Mouse (Mus musculus): ENCODE data around the gene AL732309.1. TPM values are rescaled to one million over a fixed set of nuclear protein-coding genes. Genes with fewer than 3 reads are reported as not detected.

The AL732309.1 gene
- polyA plus RNA-seq, 1 experiment from 2014 or later, result 10.2 TPM

DNA sequence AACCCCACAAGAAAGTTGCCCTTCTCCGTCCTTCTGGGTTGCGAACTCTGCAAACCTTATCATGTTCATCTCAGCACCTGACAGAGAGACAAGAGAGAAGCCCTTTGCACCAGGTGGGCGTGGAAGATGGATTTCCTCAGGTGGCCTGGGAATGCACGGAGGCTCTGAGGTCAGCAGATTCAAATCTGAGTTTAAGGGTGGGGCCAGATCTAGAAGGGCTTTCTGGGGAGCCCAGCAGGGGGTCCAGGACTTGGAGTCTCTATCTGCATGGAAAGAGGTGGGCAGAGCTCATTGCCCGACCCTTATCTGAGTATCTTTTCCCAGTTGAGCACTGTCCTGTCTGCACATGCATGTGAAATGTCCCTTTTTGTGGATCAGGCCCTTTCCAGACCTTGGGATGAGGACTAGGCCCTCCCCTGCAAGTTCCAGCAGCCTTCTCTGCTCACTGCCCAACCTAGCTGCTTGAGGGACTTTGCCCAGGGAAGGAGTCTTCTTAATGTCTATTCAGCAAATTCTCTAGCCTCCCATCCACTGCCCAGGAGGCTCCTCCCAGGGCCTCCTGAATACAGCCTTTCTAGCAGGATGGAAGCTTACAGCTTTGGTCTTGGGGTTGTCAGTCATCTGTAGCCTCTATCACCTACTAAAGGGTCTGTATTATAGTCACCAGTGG lies 12.0 kb downstream of the AL732309.1 start:
- peaks cover 48% of the 10 kb centered on the region for H3K27me3 ChIP-seq
- ATAC-seq (ENCODE audit: insufficient number of reproducible peaks, low FRiP score, low TSS enrichment, low read depth), result no peak
- H3K4me2 ChIP-seq, result no peak overlapping the region
- H3K9me3 ChIP-seq, result no peaks in the 10 kb centered on the region
- H3K36me3 ChIP-seq, result no peaks in the 10 kb centered on the region
- H3K9ac ChIP-seq, result no peak overlapping the region
- H3K4me3 ChIP-seq, result no peak overlapping the region
- WGBS, result 64% methylated on average over 5 of the region's 5 CpGs
- no peaks in the 10 kb centered on the region for H3K4me1 ChIP-seq
- H3K27ac ChIP-seq, result no peak overlapping the region

DNA sequence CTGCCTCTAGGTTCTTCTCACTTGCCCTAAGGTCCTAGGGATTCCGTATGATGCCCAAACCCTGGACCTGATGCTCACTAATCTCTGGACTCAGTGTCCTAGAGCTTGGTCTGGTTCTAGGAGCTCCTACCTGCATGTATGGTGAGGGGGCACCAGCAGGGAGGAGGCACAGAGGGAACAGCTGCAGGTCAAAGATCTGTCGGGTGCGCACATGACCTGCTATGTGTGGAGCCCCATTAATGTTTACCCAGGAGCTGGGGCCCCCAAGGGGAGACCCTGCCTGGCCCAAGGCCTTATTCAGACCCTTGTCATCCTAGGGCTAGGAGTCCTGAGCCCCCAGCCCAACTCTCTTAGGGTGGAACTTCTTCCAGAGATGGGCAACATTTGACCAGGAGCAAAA lies 12.6 kb downstream of the AL732309.1 start, which contains the start of gene Slc34a3:
TSS of gene Slc34a3 (minus strand) at position 315 of the 400 bp plus-strand sequence.
- H3K4me2 ChIP-seq, result no peak within 1 kb of the TSS
- H3K4me3 ChIP-seq, result no peak within 1 kb of the TSS
- peaks cover 49% of the 10 kb centered on the region for H3K27me3 ChIP-seq
- H3K4me1 ChIP-seq, result peaks cover 1% of the 10 kb centered on the region; the same call in 1 of the 2 replicates
- no peaks in the 10 kb centered on the region for H3K9me3 ChIP-seq
- no peak within 1 kb of the TSS for H3K9ac ChIP-seq
- no peak for ATAC-seq (ENCODE audit: insufficient number of reproducible peaks, low FRiP score, low TSS enrichment, low read depth)
- H3K36me3 ChIP-seq, result no peaks in the 10 kb centered on the region
- no peak within 1 kb of the TSS for H3K27ac ChIP-seq
- WGBS, result 85% methylated on average over 3 of the region's 3 CpGs

DNA sequence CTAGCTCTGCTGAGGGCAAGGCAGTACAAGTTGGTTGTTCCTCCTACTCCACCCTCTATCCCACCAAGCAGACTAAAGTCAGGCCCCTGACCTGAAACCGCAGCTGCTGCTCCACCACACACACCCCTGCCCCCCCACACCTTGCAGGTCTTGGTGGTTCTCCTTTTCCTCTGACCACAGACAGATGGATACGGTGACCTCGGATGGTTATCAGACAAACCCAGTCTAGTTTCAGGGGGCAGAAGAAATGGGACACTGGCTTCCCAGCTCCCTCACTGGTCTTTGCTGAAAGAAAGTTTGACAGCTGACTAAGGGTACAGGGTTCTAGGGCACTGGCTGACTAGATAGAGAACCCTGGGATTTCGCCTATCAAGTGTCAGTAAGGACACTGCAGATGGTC lies 13.2 kb downstream of the AL732309.1 start:
- ATAC-seq (ENCODE audit: insufficient number of reproducible peaks, low FRiP score, low TSS enrichment, low read depth), result no peak
- Histone ChIP-seq H3K27ac (no peak overlapping the region), H3K9ac (no peak overlapping the region), H3K27me3 (peaks cover 49% of the 10 kb centered on the region), H3K4me1 (peaks cover 6% of the 10 kb centered on the region; the same call in 1 of the 2 replicates), H3K36me3 (no peaks in the 10 kb centered on the region), H3K4me2 (no peak overlapping the region), H3K4me3 (no peak overlapping the region), H3K9me3 (no peaks in the 10 kb centered on the region)
- 75% methylated on average over 4 of the region's 4 CpGs for WGBS

DNA sequence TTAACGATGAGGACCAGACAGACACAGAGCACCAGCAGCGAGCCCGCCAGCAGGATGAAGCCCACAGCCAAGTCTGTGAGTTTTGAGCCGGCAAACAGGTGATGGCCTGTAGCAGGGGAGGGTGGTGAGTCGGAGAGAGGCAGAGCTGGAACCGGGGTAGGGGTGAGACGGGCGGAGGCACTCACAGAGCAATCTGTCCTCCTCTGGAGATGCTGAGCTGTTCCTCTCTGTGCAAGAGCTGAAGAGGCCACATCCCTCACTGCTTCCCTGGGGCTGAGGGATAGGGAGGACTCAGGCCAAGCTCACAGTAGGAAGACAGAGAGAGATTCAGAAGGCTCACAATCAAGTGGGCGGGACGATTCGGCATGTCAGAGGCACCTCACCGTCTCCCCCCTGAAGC lies 15.6 kb downstream of the AL732309.1 start:
- Histone ChIP-seq H3K36me3 (no peaks in the 10 kb centered on the region), H3K9ac (no peak overlapping the region), H3K4me3 (no peak overlapping the region), H3K4me2 (no peak overlapping the region), H3K4me1 (peaks cover 10% of the 10 kb centered on the region), H3K27ac (no peak overlapping the region), H3K27me3 (peaks cover 44% of the 10 kb centered on the region), H3K9me3 (no peaks in the 10 kb centered on the region)
- ATAC-seq (ENCODE audit: insufficient number of reproducible peaks, low FRiP score, low TSS enrichment, low read depth), result no peak
- 57% methylated on average over 12 of the region's 12 CpGs for WGBS

DNA sequence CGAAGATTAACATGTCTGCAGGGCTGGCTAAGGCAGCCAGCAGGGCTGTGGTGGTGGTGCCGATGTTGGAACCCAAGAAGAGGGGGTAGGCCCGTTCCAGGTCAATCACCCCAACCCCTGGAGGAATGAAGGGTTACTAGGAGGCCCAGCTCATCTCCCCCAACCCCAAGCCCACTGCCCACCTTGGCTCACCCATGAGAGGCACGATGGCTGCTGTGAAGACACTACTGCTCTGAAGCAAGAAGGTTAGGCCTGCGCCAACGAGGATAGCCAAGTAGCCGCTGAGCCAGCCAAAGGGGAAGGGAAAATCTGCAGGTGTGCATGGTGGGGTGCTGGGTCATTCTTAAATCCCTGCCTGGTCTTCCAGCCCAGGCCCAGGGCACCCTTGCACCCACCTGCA lies 16.1 kb downstream of the AL732309.1 start:
- no peak overlapping the region for H3K9ac ChIP-seq
- no peak overlapping the region for H3K4me3 ChIP-seq
- H3K27me3 ChIP-seq, result peaks cover 39% of the 10 kb centered on the region; the same call in 1 of the 2 replicates
- H3K9me3 ChIP-seq, result no peaks in the 10 kb centered on the region
- WGBS, result 85% methylated on average over 7 of the region's 7 CpGs
- no peaks in the 10 kb centered on the region for H3K36me3 ChIP-seq
- no peak overlapping the region for H3K27ac ChIP-seq
- peaks cover 15% of the 10 kb centered on the region for H3K4me1 ChIP-seq
- no peak for ATAC-seq (ENCODE audit: insufficient number of reproducible peaks, low FRiP score, low TSS enrichment, low read depth)
- no peak overlapping the region for H3K4me2 ChIP-seq

DNA sequence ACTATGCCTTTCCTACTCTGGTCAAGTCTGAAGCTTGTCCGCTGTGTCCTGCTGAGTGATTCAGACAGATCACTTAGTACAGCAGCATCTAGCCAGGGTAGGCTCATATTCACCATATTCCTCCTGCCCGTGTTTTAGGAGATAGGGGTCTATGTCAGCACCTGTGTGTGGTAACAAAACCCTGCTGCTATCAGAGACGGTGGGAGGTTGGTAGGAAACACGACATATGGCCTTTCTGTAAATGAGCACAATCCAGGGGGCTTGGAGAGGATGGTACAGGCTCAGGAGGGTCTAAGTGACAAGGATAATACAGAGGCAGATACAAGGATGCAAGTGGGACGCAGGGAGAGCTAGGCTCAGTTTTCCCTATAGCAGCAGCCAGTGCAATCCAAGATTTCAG lies 17.1 kb downstream of the AL732309.1 start:
- WGBS, result 77% methylated on average over 5 of the region's 5 CpGs
- Histone ChIP-seq H3K4me1 (peaks cover 19% of the 10 kb centered on the region), H3K36me3 (no peaks in the 10 kb centered on the region), H3K27ac (no peak overlapping the region), H3K4me2 (no peak overlapping the region), H3K9me3 (no peaks in the 10 kb centered on the region), H3K4me3 (no peak overlapping the region), H3K9ac (no peak overlapping the region), H3K27me3 (peaks cover 33% of the 10 kb centered on the region; the same call in 1 of the 2 replicates)
- ATAC-seq (ENCODE audit: insufficient number of reproducible peaks, low FRiP score, low TSS enrichment, low read depth), result no peak

DNA sequence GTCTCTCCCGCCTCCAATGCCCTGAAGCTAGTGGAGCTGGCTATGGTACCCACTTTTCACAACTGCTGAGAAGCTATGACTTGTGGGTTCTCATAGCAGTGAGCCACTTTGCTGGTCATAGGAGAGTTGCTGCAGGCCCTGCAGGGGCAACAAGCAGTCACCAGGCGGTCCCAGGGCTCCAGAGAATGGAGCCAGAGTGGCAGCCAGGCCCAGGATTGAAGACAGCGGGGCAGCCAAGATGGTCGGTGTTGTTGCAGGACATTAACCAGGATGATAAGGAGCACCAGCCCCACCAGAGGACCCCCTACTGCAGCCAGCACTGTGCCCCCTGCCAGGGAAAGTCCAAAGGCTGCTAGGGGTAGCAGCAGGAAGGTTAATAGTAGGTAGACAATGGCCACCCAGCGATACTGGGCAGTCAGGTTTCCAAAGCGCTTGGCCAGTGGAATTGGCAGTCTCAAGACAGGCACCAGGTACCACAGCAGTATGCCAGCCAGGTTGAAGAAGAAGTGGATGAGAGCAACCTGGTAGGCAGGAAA lies 17.6 kb downstream of the AL732309.1 start:
- Histone ChIP-seq H3K9me3 (no peaks in the 10 kb centered on the region), H3K4me1 (peaks cover 19% of the 10 kb centered on the region), H3K27me3 (peaks cover 29% of the 10 kb centered on the region; the same call in 1 of the 2 replicates), H3K4me2 (peak overlapping the region; percentile 21; the same call in 1 of the 2 replicates), H3K4me3 (no peak overlapping the region), H3K27ac (no peak overlapping the region), H3K9ac (no peak overlapping the region), H3K36me3 (no peaks in the 10 kb centered on the region)
- ATAC-seq (ENCODE audit: insufficient number of reproducible peaks, low FRiP score, low TSS enrichment, low read depth), result no peak
- 64% methylated on average over 6 of the region's 6 CpGs for WGBS

DNA sequence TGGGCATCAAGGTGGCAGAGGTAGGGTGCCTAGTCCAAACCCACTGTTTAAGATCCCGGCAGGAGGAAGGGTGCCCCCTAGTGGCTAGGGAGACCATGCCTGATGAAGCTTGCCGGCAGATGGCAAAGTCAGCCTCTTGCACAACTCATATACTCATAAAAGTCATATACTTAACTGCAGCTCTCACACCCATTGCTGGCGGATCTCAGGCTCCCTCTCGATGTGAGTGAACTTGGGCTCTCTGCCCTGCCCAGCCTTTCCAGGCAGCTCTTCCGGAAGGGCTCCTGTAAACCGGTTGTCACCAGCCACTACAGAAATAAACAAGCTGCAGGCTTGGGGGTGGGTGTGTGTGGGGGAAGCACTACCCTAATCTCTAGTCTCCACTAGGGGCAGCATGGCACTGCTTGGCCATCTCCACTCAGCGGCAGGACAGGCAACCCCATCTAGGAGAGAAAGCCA lies 18.2 kb downstream of the AL732309.1 start:
- no peak overlapping the region for H3K9ac ChIP-seq
- peak overlapping the region; percentile 43 for H3K27ac ChIP-seq

DNA sequence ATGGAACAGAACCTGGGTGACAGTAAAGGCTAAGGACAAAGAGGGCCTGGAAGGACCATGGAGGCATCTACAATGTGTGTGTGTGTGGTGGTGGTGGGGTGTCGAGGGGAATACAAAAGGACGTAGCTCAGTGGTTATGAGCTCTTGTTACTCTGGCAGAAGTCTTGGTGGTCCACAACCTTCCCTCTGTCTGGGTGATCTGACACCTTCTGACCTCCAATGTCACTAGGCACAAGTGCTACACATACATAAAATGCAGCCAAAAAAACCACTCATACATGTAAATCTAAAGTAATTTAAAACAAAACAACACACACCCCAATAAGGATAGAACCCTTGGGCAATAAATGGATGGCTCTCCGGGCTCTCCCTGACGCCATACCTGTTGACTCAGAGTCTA lies 19.3 kb downstream of the AL732309.1 start:
- Histone ChIP-seq H3K27me3 (peaks cover 22% of the 10 kb centered on the region; the same call in 1 of the 2 replicates), H3K4me2 (no peak overlapping the region), H3K36me3 (no peaks in the 10 kb centered on the region), H3K4me3 (no peak overlapping the region), H3K9ac (no peak overlapping the region), H3K4me1 (peaks cover 27% of the 10 kb centered on the region), H3K27ac (no peak overlapping the region), H3K9me3 (no peaks in the 10 kb centered on the region)
- WGBS, result 82% methylated on average over 4 of the region's 4 CpGs
- no peak for ATAC-seq (ENCODE audit: insufficient number of reproducible peaks, low FRiP score, low TSS enrichment, low read depth)

More for the DNA sequence above, 18.2 kb downstream of the AL732309.1 start:
- H3K4me1 ChIP-seq, result peaks cover 23% of the 10 kb centered on the region
- H3K4me3 ChIP-seq, result peak overlapping the region; percentile 11; the same call in 1 of the 2 replicates
- no peak for ATAC-seq (ENCODE audit: insufficient number of reproducible peaks, low FRiP score, low TSS enrichment, low read depth)
- H3K4me2 ChIP-seq, result peak overlapping the region; percentile 21
- WGBS, result 1% methylated on average over 7 of the region's 7 CpGs
- H3K36me3 ChIP-seq, result no peaks in the 10 kb centered on the region
- H3K27me3 ChIP-seq, result peaks cover 25% of the 10 kb centered on the region; the same call in 1 of the 2 replicates
- no peaks in the 10 kb centered on the region for H3K9me3 ChIP-seq

DNA sequence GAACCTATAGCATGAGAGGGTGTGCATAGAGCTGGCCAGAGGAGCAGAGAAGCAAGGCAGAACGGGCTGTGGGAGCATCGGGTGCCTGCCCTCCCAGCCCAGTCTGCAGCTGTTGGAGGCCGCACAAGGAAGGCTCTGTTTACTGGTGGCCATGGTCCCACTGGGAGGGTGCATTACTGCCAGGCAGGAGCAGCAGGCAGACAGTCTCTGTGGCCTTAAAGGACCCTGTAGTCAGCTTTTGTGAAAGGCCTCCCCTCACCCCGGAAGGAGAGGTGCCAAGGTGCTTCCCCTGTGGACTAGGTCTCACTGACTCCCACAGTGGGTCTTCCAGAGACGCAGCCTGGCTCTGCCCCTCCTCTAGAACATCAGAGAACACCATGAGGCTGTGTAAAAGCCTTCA lies 19.8 kb downstream of the AL732309.1 start:
- Histone ChIP-seq H3K27ac (no peak overlapping the region), H3K9ac (no peak overlapping the region), H3K4me1 (peaks cover 27% of the 10 kb centered on the region), H3K36me3 (peaks cover 4% of the 10 kb centered on the region), H3K9me3 (no peaks in the 10 kb centered on the region), H3K4me2 (0 out of 2 replicates have a peak overlapping the region, but pooled peaks have one; percentile 5), H3K4me3 (no peak overlapping the region), H3K27me3 (peaks cover 22% of the 10 kb centered on the region; the same call in 1 of the 2 replicates)
- 71% methylated on average over 5 of the region's 5 CpGs for WGBS
- no peak for ATAC-seq (ENCODE audit: insufficient number of reproducible peaks, low FRiP score, low TSS enrichment, low read depth)

DNA sequence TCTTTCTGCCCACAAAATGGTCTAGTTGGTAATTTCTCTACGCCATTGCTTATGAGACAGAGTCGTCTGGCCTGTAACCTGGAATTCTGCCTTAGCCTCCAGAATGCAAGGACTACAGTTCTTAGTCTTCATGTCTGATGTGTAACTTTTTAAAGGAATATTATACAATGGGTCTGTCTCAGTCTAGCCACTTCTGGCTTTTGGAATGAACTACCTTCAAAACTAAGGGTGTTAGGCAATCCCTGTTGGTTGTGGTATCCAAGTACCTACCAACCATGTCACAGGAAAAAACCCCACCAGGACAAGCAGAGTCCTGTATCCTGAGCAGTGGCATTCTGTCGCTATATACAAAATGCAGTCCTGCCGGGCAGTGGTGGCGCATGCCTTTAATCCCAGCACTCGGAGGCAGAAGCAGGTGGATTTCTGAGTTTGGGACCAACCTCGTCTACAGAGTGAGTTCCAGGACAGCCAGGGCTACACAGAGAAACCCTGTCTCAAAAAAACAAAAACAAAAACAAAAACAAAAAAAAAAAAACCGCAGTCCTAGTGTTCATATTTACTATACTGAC lies 20.8 kb downstream of the AL732309.1 start:
- H3K36me3 ChIP-seq, result peaks cover 11% of the 10 kb centered on the region
- H3K4me3 ChIP-seq, result peak overlapping the region; percentile 60
- H3K27me3 ChIP-seq, result peaks cover 12% of the 10 kb centered on the region; the same call in 1 of the 2 replicates
- H3K4me2 ChIP-seq, result peak overlapping the region; percentile 41; the same call in 1 of the 2 replicates
- 72% methylated on average over 8 of the region's 8 CpGs for WGBS
- H3K27ac ChIP-seq, result peak overlapping the region; percentile 98
- ATAC-seq (ENCODE audit: insufficient number of reproducible peaks, low FRiP score, low TSS enrichment, low read depth), result no peak
- no peaks in the 10 kb centered on the region for H3K9me3 ChIP-seq
- peaks cover 27% of the 10 kb centered on the region for H3K4me1 ChIP-seq
- no peak overlapping the region for H3K9ac ChIP-seq
